Mouse (Mus musculus): Measurements from ENCODE around the gene Nhej1.

The Nhej1 gene

GRCm38 (mm10) chr1:75128641-75129040 is 3.6 kb upstream of the Nhej1 start:
- in situ Hi-C loops (cut with MboI; ENCODE audit: low sequenced_read_pairs), result no loop called here

- in situ Hi-C loops (cut with MboI; ENCODE audit: low sequenced_read_pairs), result no loop called here
Observed at GRCm38 (mm10) chr1:75125418-75125817, 418 bp upstream of the Nhej1 start.

GRCm38 (mm10) chr1:75122211-75122610 is 2.8 kb downstream of the Nhej1 start:
- in situ Hi-C loops (cut with MboI; ENCODE audit: low sequenced_read_pairs), result no loop called here

GRCm38 (mm10) chr1:75052091-75052490 is 72.9 kb downstream of the Nhej1 start:
- in situ Hi-C loops (cut with MboI; ENCODE audit: low sequenced_read_pairs), result no loop called here

GRCm38 (mm10) chr1:75051428-75051827 is 73.6 kb downstream of the Nhej1 start:
- in situ Hi-C loops (cut with MboI; ENCODE audit: low sequenced_read_pairs), result no loop called here

- in situ Hi-C loops (cut with MboI; ENCODE audit: low sequenced_read_pairs), result no loop called here
Observed at GRCm38 (mm10) chr1:75048571-75048970, 76.4 kb downstream of the Nhej1 start.

- in situ Hi-C loops (cut with MboI; ENCODE audit: low sequenced_read_pairs), result no loop called here
Observed at GRCm38 (mm10) chr1:75048041-75048440, 77.0 kb downstream of the Nhej1 start.

GRCm38 (mm10) chr1:75040429-75040828 is 84.6 kb downstream of the Nhej1 start:
- in situ Hi-C loops (cut with MboI; ENCODE audit: low sequenced_read_pairs), result no loop called here

- in situ Hi-C loops (cut with MboI; ENCODE audit: low sequenced_read_pairs), result no loop called here
Observed at GRCm38 (mm10) chr1:75032041-75032440, 93.0 kb downstream of the Nhej1 start.

GRCm38 (mm10) chr1:75027061-75027779 is 97.8 kb downstream of the Nhej1 start:
- in situ Hi-C loops (cut with MboI; ENCODE audit: low sequenced_read_pairs), result no loop called here

- in situ Hi-C loops (cut with MboI; ENCODE audit: low sequenced_read_pairs), result no loop called here
Observed at GRCm38 (mm10) chr1:75024419-75025199, 100.4 kb downstream of the Nhej1 start.

- in situ Hi-C loops (cut with MboI; ENCODE audit: low sequenced_read_pairs), result no loop called here
Observed at GRCm38 (mm10) chr1:75022216-75022615, 102.8 kb downstream of the Nhej1 start.

GRCm38 (mm10) chr1:75016846-75017245 is 108.2 kb downstream of the Nhej1 start:
- in situ Hi-C loops (cut with MboI; ENCODE audit: low sequenced_read_pairs), result no loop called here

GRCm38 (mm10) chr1:75015551-75016265 is 109.3 kb downstream of the Nhej1 start:
- in situ Hi-C loops (cut with MboI; ENCODE audit: low sequenced_read_pairs), result no loop called here

GRCm38 (mm10) chr1:75014210-75014845 is 110.7 kb downstream of the Nhej1 start:
- in situ Hi-C loops (cut with MboI; ENCODE audit: low sequenced_read_pairs), result no loop called here

- in situ Hi-C loops (cut with MboI; ENCODE audit: low sequenced_read_pairs), result no loop called here
Observed at GRCm38 (mm10) chr1:75010817-75011216, 114.2 kb downstream of the Nhej1 start.

- in situ Hi-C loops (cut with MboI; ENCODE audit: low sequenced_read_pairs), result no loop called here
Observed at GRCm38 (mm10) chr1:75010203-75010602, 114.8 kb downstream of the Nhej1 start.

- in situ Hi-C loops (cut with MboI; ENCODE audit: low sequenced_read_pairs), result no loop called here
Observed at GRCm38 (mm10) chr1:75006016-75006415, 119.0 kb downstream of the Nhej1 start.

GRCm38 (mm10) chr1:75001183-75001582 is 123.8 kb downstream of the Nhej1 start:
- in situ Hi-C loops (cut with MboI; ENCODE audit: low sequenced_read_pairs), result no loop called here

GRCm38 (mm10) chr1:75000496-75000895 is 124.5 kb downstream of the Nhej1 start:
- in situ Hi-C loops (cut with MboI; ENCODE audit: low sequenced_read_pairs), result no loop called here

- in situ Hi-C loops (cut with MboI; ENCODE audit: low sequenced_read_pairs), result no loop called here
Observed at GRCm38 (mm10) chr1:74999173-74999572, 125.8 kb downstream of the Nhej1 start.

All from CH12F3 (cell line).